In genomic region chr10:120416628-120417027, GRCm38 (mm10) we compare ENCODE assay signal across 11 mouse cellular contexts. TPM values are rescaled to one million over a fixed set of nuclear protein-coding genes. Genes with fewer than 3 reads are reported as not detected.
DNase-seq lines count a peak whose midpoint lies in the region; ATAC-seq and TF ChIP-seq lines count a peak whose summit lies in the region.
"Had no signal": no experiment of that assay in that cellular context is flagged by ENCODE, and none has a peak within 500 bp of the region (broad histone marks: within the 10 kb centered on the region; RNA-seq: fewer than 3 reads in every experiment).

No protein-coding gene starts in this region.

- H3K27ac ChIP-seq in forebrain, embryonic 10.5 days = peak overlapping the region; percentile 92
- no peak overlapping the region for H3K27ac ChIP-seq in forebrain, postnatal 0 days (ENCODE audit: low read depth, low read length)
- H3K27ac ChIP-seq in kidney, postnatal 0 days = peak overlapping the region; percentile 78
- peak overlapping the region; percentile 80; the same call in 1 of the 2 replicates for H3K27ac ChIP-seq in embryonic facial prominence, embryonic 14.5 days (replicated peaks; ENCODE audit: low read depth, low read length)
- H3K27ac ChIP-seq in limb, embryonic 11.5 days (replicated peaks; ENCODE audit: low read depth, low read length) = peak overlapping the region; percentile 92

- no peak for DNase-seq in forebrain, embryonic 10.5 days (ENCODE audit: extremely low spot score, low spot score)
- no peak for DNase-seq in forebrain, postnatal 0 days
- no peak for DNase-seq in kidney, postnatal 0 days (ENCODE audit: low spot score)
- DNase-seq in kidney, adult 11 months = no peak
- no peak for DNase-seq in embryonic facial prominence, embryonic 14.5 days (ENCODE audit: low spot score)
- DNase-seq in limb, embryonic 11.5 days (ENCODE audit: low spot score) = no peak
- DNase-seq in urinary bladder, postnatal 25 days (ENCODE audit: low spot score) = no peak
- DNase-seq in c-Kit-positive CD71-positive TER-119-positive erythroid progenitor cells, embryonic 14.5 days (ENCODE audit: low spot score) = no peak
- DNase-seq: cerebellum, postnatal 10 days; heart, postnatal 36 days had no signal

- H3K4me2 ChIP-seq in forebrain, postnatal 0 days (ENCODE audit: low read depth) = no peak overlapping the region
- no peak overlapping the region for H3K4me2 ChIP-seq in kidney, postnatal 0 days (ENCODE audit: low read length)
- H3K4me2 ChIP-seq in embryonic facial prominence, embryonic 14.5 days (ENCODE audit: low read depth, low read length) = no peak overlapping the region
- no peak overlapping the region for H3K4me2 ChIP-seq in limb, embryonic 11.5 days (ENCODE audit: low read depth, severe bottlenecking)

- peak overlapping the region; percentile 35; the same call in 1 of the 2 replicates for H3K4me3 ChIP-seq in forebrain, embryonic 10.5 days
- no peak overlapping the region for H3K4me3 ChIP-seq in forebrain, postnatal 0 days (ENCODE audit: low read depth, low read length)
- H3K4me3 ChIP-seq in kidney, postnatal 0 days (replicated peaks; ENCODE audit: low read depth, low read length) = no peak overlapping the region
- H3K4me3 ChIP-seq in embryonic facial prominence, embryonic 14.5 days (ENCODE audit: low read depth, low read length) = no peak overlapping the region
- H3K4me3 ChIP-seq in limb, embryonic 11.5 days (ENCODE audit: low read depth, low read length) = no peak overlapping the region
- H3K4me3 ChIP-seq: myocyte had no signal

- H3K36me3 ChIP-seq in forebrain, embryonic 10.5 days (replicated peaks) = peaks cover 72% of the 10 kb centered on the region
- H3K36me3 ChIP-seq in forebrain, postnatal 0 days (ENCODE audit: insufficient read depth) = no peaks in the 10 kb centered on the region
- H3K36me3 ChIP-seq in kidney, postnatal 0 days (ENCODE audit: insufficient read depth, low read length) = 0 out of 2 replicates have a peak, but pooled peaks cover 3% of the 10 kb centered on the region
- H3K36me3 ChIP-seq in embryonic facial prominence, embryonic 14.5 days (ENCODE audit: control insufficient read depth, insufficient read depth, low read length) = 0 out of 2 replicates have a peak, but pooled peaks cover 19% of the 10 kb centered on the region
- peaks cover 11% of the 10 kb centered on the region for H3K36me3 ChIP-seq in limb, embryonic 11.5 days (ENCODE audit: control insufficient read depth, insufficient read depth, low read length)

- no peak overlapping the region for H3K9ac ChIP-seq in forebrain, postnatal 0 days
- no peak overlapping the region for H3K9ac ChIP-seq in kidney, postnatal 0 days (ENCODE audit: low read depth, low read length)
- no peak overlapping the region for H3K9ac ChIP-seq in embryonic facial prominence, embryonic 14.5 days (ENCODE audit: low read depth, low read length)
- no peak overlapping the region for H3K9ac ChIP-seq in limb, embryonic 11.5 days (ENCODE audit: low read length)

- H3K9me3 ChIP-seq in forebrain, embryonic 10.5 days = no peaks in the 10 kb centered on the region
- no peaks in the 10 kb centered on the region for H3K9me3 ChIP-seq in forebrain, postnatal 0 days (ENCODE audit: low read length)
- no peaks in the 10 kb centered on the region for H3K9me3 ChIP-seq in kidney, postnatal 0 days (replicated peaks; ENCODE audit: low read length)
- H3K9me3 ChIP-seq in embryonic facial prominence, embryonic 14.5 days (ENCODE audit: control insufficient read depth, low read length) = no peaks in the 10 kb centered on the region
- H3K9me3 ChIP-seq in limb, embryonic 11.5 days (ENCODE audit: control insufficient read depth, low read length) = no peaks in the 10 kb centered on the region

- H3K4me1 ChIP-seq in forebrain, embryonic 10.5 days = peaks cover 96% of the 10 kb centered on the region
- 0 out of 2 replicates have a peak, but pooled peaks cover 4% of the 10 kb centered on the region for H3K4me1 ChIP-seq in forebrain, postnatal 0 days (ENCODE audit: insufficient read depth)
- peaks cover 35% of the 10 kb centered on the region for H3K4me1 ChIP-seq in kidney, postnatal 0 days (replicated peaks; ENCODE audit: insufficient read depth, low read length)
- H3K4me1 ChIP-seq in embryonic facial prominence, embryonic 14.5 days (ENCODE audit: control insufficient read depth, insufficient read depth, low read length) = peaks cover 36% of the 10 kb centered on the region
- H3K4me1 ChIP-seq in limb, embryonic 11.5 days (ENCODE audit: control insufficient read depth, insufficient read depth, low read length) = peaks cover 49% of the 10 kb centered on the region

- no peaks in the 10 kb centered on the region for H3K27me3 ChIP-seq in forebrain, embryonic 10.5 days (ENCODE audit: poor library complexity, severe bottlenecking)
- H3K27me3 ChIP-seq in forebrain, postnatal 0 days (ENCODE audit: insufficient read depth, low read length) = peaks cover 25% of the 10 kb centered on the region; the same call in 1 of the 2 replicates
- no peaks in the 10 kb centered on the region for H3K27me3 ChIP-seq in kidney, postnatal 0 days (ENCODE audit: insufficient read depth, low read length)
- no peaks in the 10 kb centered on the region for H3K27me3 ChIP-seq in embryonic facial prominence, embryonic 14.5 days (replicated peaks; ENCODE audit: control insufficient read depth, insufficient read depth, low read length)
- H3K27me3 ChIP-seq in limb, embryonic 11.5 days (ENCODE audit: control insufficient read depth, insufficient read depth, low read length) = no peaks in the 10 kb centered on the region

- 26% methylated on average over 12 of the region's 12 CpGs for WGBS in forebrain, embryonic 10.5 days
- WGBS in forebrain, postnatal 0 days = 15% methylated on average over 12 of the region's 12 CpGs
- whole genome bisulfite sequencing in kidney, postnatal 0 days = 74% methylated on average over 12 of the region's 12 CpGs
- WGBS in embryonic facial prominence, embryonic 14.5 days = 46% methylated on average over 12 of the region's 12 CpGs
- WGBS in limb, embryonic 11.5 days = 79% methylated on average over 12 of the region's 12 CpGs

- no peak for ATAC-seq in forebrain, postnatal 0 days
- no peak for ATAC-seq in kidney, postnatal 0 days (replicated peaks; ENCODE audit: low FRiP score, low read depth)
- no peak for ATAC-seq in embryonic facial prominence, embryonic 14.5 days (ENCODE audit: low read depth)
- no peak for ATAC-seq in limb, embryonic 11.5 days (ENCODE audit: insufficient number of reproducible peaks, low FRiP score, low TSS enrichment, low read depth)

- TF ChIP-seq CTCF in forebrain, postnatal 0 days (IDR thresholded peaks at IDR 0.05; ENCODE audit: low read depth) = no peak
- no peak for TF ChIP-seq CTCF in kidney, postnatal 0 days (IDR thresholded peaks at IDR 0.05; ENCODE audit: low read depth)

RNA-seq across cellular contexts. Expression of gene Hmga2, which starts 59.6 kb away (rescaled TPM):
- polyA plus RNA-seq in forebrain, embryonic 10.5 days (2016; fragmentation: Nextera tagmentation; extraction: Ambion mirVana) = 115 and 117 TPM in 2 replicates
- 0.15 and 0.52 TPM in 2 replicates for total RNA-seq in forebrain, postnatal 0 days (2014; rRNA removed)
- polyA plus RNA-seq in forebrain, postnatal 0 days (2015; fragmentation: Nextera tagmentation; extraction: Ambion mirVana) = 0.13 and 0.24 TPM in 2 replicates
- polyA plus RNA-seq in kidney, postnatal 0 days (2015; fragmentation: Nextera tagmentation; extraction: Ambion mirVana) = 7.8 and 8.1 TPM in 2 replicates
- polyA plus RNA-seq in embryonic facial prominence, embryonic 14.5 days (2014; fragmentation: Nextera tagmentation; extraction: Ambion mirVana) = 11.1 and 18.0 TPM in 2 replicates
- polyA plus RNA-seq in limb, embryonic 11.5 days (2014; fragmentation: Nextera tagmentation; extraction: Ambion mirVana) = 179 and 195 TPM in 2 replicates
- total RNA-seq: heart, postnatal 36 days had no signal
